Mouse (Mus musculus) liver, postnatal 0 days (tissue): ENCODE measurements around the gene Myo3b.

Experiments used
- CTCF ChIP-seq: sonication (generic); IDR thresholded peaks from 2 replicates; pipeline ENCODE4 v1.5.1; 2016; ENCODE audit warnings: antibody characterized with exemption, low read depth
- EP300 ChIP-seq: IDR thresholded peaks from 2 replicates; pipeline ENCODE4 v1.6.1; 2016; ENCODE audit warnings: antibody characterized with exemption, low read depth, mild to moderate bottlenecking

DNA sequence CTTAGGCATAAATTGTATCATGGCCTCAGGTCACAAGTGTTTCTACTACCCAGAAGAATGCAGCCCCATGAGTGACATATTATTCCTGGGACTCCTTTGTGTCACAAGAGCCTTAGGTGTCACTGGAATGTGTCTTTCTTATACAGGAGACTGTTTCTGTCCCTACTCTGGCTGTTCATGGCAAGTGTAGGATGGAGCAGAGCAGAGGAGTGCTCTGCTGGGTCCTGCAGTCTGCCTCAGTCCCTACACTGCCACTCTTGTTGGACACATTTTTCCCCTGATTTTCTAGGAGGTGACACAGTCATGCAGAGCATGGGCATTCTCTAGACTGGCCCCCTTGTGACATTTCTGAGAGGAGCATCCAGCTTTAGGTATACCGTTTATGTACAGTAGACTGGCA, 350.2 kb downstream of the Myo3b start:
- TF ChIP-seq CTCF (no peak), EP300 (no peak)
